Mouse (Mus musculus): ENCODE measurements around the gene Nckap5l.

DNA sequence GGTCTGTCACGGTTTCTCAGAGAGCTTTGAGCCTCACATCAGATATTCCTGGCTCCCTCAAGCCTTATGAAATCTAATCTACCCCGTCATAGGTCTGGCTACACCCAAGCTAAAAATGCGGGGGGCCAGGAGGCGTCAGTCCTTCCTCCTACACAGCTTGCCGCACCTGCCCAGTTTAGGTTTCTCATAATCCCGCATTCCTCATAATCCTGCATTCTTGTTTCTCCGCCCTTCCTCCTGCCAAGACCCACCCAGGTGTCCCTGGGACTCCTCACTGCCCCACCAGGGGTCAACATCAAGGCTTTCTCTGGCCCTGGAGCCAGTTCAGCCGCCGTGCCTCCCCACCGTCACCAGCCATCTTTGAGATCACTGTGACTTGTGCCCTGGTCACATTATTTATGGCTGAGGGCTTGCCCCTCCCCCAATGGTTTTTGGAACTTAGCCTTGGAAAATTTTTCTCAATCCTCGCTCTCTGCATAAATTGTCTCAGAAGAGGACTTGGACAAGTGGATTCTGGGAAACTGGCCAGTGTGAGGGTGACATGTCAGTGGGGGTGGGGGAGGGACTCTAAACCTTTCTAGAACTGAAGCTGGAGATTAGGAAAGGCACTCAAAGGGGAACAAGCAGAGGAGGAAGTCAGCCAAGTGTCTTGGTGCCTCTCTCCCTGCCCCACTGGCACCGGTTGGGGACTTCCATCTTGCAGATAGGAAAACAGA, 40.1 kb upstream of the Nckap5l start:
- no peak for TF ChIP-seq CTCF (IDR thresholded peaks at IDR 0.05; ENCODE audit: insufficient read depth, low read length)
- TF ChIP-seq POLR2A (IDR thresholded peaks at IDR 0.05; ENCODE audit: borderline replicate concordance, extremely low read depth, low read depth, low read length) = peak; percentile 65; the same call in 1 of the 2 replicates

Data from lung, adult 2 months (tissue).